Mouse (Mus musculus) heart, embryonic 16.5 days (tissue): Measurements from ENCODE around the gene Olfr1513. TPM values are rescaled to one million over a fixed set of nuclear protein-coding genes. Genes with fewer than 3 reads are reported as not detected.

ENCODE experiments used
- polyA plus RNA-seq: library from polyadenylated mRNA; unstranded; fragments of >200 nt; fragmentation: Nextera tagmentation; extraction: Ambion mirVana; gene quantifications from 2 replicates; pipeline ENCODE4 v1.2.1, GENCODE M21; 2015

The Olfr1513 gene
- polyA plus RNA-seq, 1 experiment from 2014 or later, result not detected

Other genes starting within 250 kb of the Olfr1513 start
- 24.7 and 29.5 TPM in 2 replicates for gene Rpgrip1, start 245.7 kb downstream of the Olfr1513 start, polyA plus RNA-seq
- 26.4 and 28.1 TPM in 2 replicates for gene Supt16, start 159.0 kb downstream of the Olfr1513 start, polyA plus RNA-seq
- gene Chd8, start 98.6 kb downstream of the Olfr1513 start, polyA plus RNA-seq, result 20.8 and 21.9 TPM in 2 replicates
- 28.8 and 33.7 TPM in 2 replicates for gene Tox4, start 77.3 kb downstream of the Olfr1513 start, polyA plus RNA-seq
- 15.5 and 16.5 TPM in 2 replicates for gene Rab2b, start 76.9 kb downstream of the Olfr1513 start, polyA plus RNA-seq
- gene Mettl3, start 51.3 kb downstream of the Olfr1513 start, polyA plus RNA-seq, result 28.1 and 28.7 TPM in 2 replicates
- gene Sall2, start 27.6 kb downstream of the Olfr1513 start, polyA plus RNA-seq, result 5.1 and 5.6 TPM in 2 replicates
- not detected in 2 replicates for gene Olfr1512, start 22.8 kb upstream of the Olfr1513 start, polyA plus RNA-seq
- gene Olfr1511, start 41.0 kb upstream of the Olfr1513 start, polyA plus RNA-seq, result not detected in 2 replicates
- gene Olfr1510, start 58.0 kb upstream of the Olfr1513 start, polyA plus RNA-seq, result not detected in 2 replicates
- not detected in 2 replicates for gene Olfr1509, start 86.6 kb upstream of the Olfr1513 start, polyA plus RNA-seq
- gene Olfr1508, start 111.1 kb upstream of the Olfr1513 start, polyA plus RNA-seq, result not detected in 2 replicates
- gene Olfr1507, start 139.3 kb upstream of the Olfr1513 start, polyA plus RNA-seq, result not detected in 2 replicates